In the genomic region with DNA sequence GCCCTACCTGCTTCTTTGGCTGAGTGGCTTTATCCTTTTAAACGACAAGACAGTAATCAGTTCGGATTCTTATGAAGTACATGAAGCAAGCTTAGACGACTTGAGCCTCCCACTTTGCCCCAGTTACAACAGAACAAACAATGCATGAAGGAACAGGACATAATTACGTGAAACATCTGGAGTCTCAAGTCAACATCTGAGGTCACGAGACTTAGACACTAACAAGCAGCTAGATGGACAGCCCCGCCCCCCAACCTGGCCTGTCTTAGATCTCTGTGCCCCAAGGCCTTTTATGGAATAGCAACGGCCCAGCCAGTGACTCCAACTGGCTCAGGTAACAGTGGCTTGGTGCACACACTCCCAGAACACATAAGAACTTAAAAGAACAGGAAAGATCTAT, we compare ENCODE assay signal across 10 mouse cellular contexts. TPM values are rescaled to one million over a fixed set of nuclear protein-coding genes. Genes with fewer than 3 reads are reported as not detected.
DNase-seq lines count a peak whose midpoint lies in the region; ATAC-seq lines count a peak whose summit lies in the region.
"Had no signal": no experiment of that assay in that cellular context is flagged by ENCODE, and none has a peak within 500 bp of the region (broad histone marks: within the 10 kb centered on the region; RNA-seq: fewer than 3 reads in every experiment).

No protein-coding gene starts in this region.

- no peaks in the 10 kb centered on the region for H3K27me3 ChIP-seq in hindbrain, embryonic 16.5 days (replicated peaks; ENCODE audit: control insufficient read depth, insufficient read depth, low read length)
- no peaks in the 10 kb centered on the region for H3K27me3 ChIP-seq in hindbrain, embryonic 12.5 days
- H3K27me3 ChIP-seq in embryonic facial prominence, embryonic 12.5 days, result no peaks in the 10 kb centered on the region
- no peaks in the 10 kb centered on the region for H3K27me3 ChIP-seq in limb, embryonic 10.5 days (ENCODE audit: low read depth, poor library complexity, severe bottlenecking)
- H3K27me3 ChIP-seq: midbrain, embryonic 12.5 days; neural tube, embryonic 13.5 days had no signal

- H3K9ac ChIP-seq in hindbrain, embryonic 16.5 days (ENCODE audit: low read depth, low read length), result no peak overlapping the region
- H3K9ac ChIP-seq in hindbrain, embryonic 12.5 days, result no peak overlapping the region
- H3K9ac ChIP-seq in embryonic facial prominence, embryonic 12.5 days, result no peak overlapping the region
- H3K9ac ChIP-seq: midbrain, embryonic 12.5 days; neural tube, embryonic 13.5 days had no signal

- H3K36me3 ChIP-seq in hindbrain, embryonic 16.5 days (ENCODE audit: control insufficient read depth, insufficient read depth, low read length), result no peaks in the 10 kb centered on the region
- no peaks in the 10 kb centered on the region for H3K36me3 ChIP-seq in hindbrain, embryonic 12.5 days
- H3K36me3 ChIP-seq in embryonic facial prominence, embryonic 12.5 days, result no peaks in the 10 kb centered on the region
- H3K36me3 ChIP-seq in limb, embryonic 10.5 days, result no peaks in the 10 kb centered on the region
- H3K36me3 ChIP-seq: midbrain, embryonic 12.5 days; neural tube, embryonic 13.5 days had no signal

- 0 out of 2 replicates have a peak, but pooled peaks have one; percentile 2 for ATAC-seq in hindbrain, embryonic 16.5 days
- no peak for ATAC-seq in hindbrain, embryonic 12.5 days (ENCODE audit: low FRiP score)
- no peak for ATAC-seq in embryonic facial prominence, embryonic 12.5 days (ENCODE audit: insufficient number of reproducible peaks, insufficient read depth, low FRiP score, low TSS enrichment)
- ATAC-seq in granulocyte monocyte progenitor cell, adult 5-6 weeks (replicated peaks; ENCODE audit: poor library complexity, severe bottlenecking), result no peak

- H3K9me3 ChIP-seq in hindbrain, embryonic 16.5 days (ENCODE audit: control insufficient read depth, low read length), result no peaks in the 10 kb centered on the region
- no peaks in the 10 kb centered on the region for H3K9me3 ChIP-seq in hindbrain, embryonic 12.5 days (replicated peaks)
- H3K9me3 ChIP-seq in embryonic facial prominence, embryonic 12.5 days, result no peaks in the 10 kb centered on the region
- H3K9me3 ChIP-seq in limb, embryonic 10.5 days (replicated peaks), result no peaks in the 10 kb centered on the region
- H3K9me3 ChIP-seq: midbrain, embryonic 12.5 days; neural tube, embryonic 13.5 days had no signal

- no peak overlapping the region for H3K4me2 ChIP-seq in hindbrain, embryonic 16.5 days (ENCODE audit: low read length)
- H3K4me2 ChIP-seq in hindbrain, embryonic 12.5 days (replicated peaks), result no peak overlapping the region
- no peak overlapping the region for H3K4me2 ChIP-seq in embryonic facial prominence, embryonic 12.5 days (replicated peaks)
- H3K4me2 ChIP-seq: midbrain, embryonic 12.5 days; neural tube, embryonic 13.5 days had no signal

- no peak overlapping the region for H3K4me3 ChIP-seq in hindbrain, embryonic 16.5 days (ENCODE audit: low read length)
- H3K4me3 ChIP-seq in hindbrain, embryonic 12.5 days, result no peak overlapping the region
- H3K4me3 ChIP-seq in embryonic facial prominence, embryonic 12.5 days, result no peak overlapping the region
- no peak overlapping the region for H3K4me3 ChIP-seq in limb, embryonic 10.5 days
- H3K4me3 ChIP-seq: midbrain, embryonic 12.5 days; neural tube, embryonic 13.5 days had no signal

- DNase-seq in NIH3T3 (ENCODE audit: low read depth), result peak; percentile 53
- DNase-seq in limb, embryonic 10.5 days (ENCODE audit: low spot score), result peak; percentile 67
- DNase-seq in ovary, postnatal 10 days (ENCODE audit: low spot score), result no peak
- DNase-seq: right cerebral cortex, postnatal 25 days had no signal

- H3K4me1 ChIP-seq in hindbrain, embryonic 16.5 days (ENCODE audit: control insufficient read depth, insufficient read depth, low read depth, low read length), result no peaks in the 10 kb centered on the region
- 0 out of 2 replicates have a peak, but pooled peaks cover 3% of the 10 kb centered on the region for H3K4me1 ChIP-seq in hindbrain, embryonic 12.5 days
- H3K4me1 ChIP-seq in embryonic facial prominence, embryonic 12.5 days, result peaks cover 18% of the 10 kb centered on the region; the same call in 1 of the 2 replicates
- peaks cover 41% of the 10 kb centered on the region for H3K4me1 ChIP-seq in limb, embryonic 10.5 days
- H3K4me1 ChIP-seq: midbrain, embryonic 12.5 days; neural tube, embryonic 13.5 days had no signal

- H3K27ac ChIP-seq in hindbrain, embryonic 16.5 days (ENCODE audit: low read depth, low read length), result no peak overlapping the region
- H3K27ac ChIP-seq in hindbrain, embryonic 12.5 days, result no peak overlapping the region
- peak overlapping the region; percentile 64 for H3K27ac ChIP-seq in embryonic facial prominence, embryonic 12.5 days
- H3K27ac ChIP-seq in limb, embryonic 10.5 days, result peak overlapping the region; percentile 81
- H3K27ac ChIP-seq: midbrain, embryonic 12.5 days; neural tube, embryonic 13.5 days had no signal

- WGBS in hindbrain, embryonic 16.5 days, result 79% methylated on average over 7 of the region's 7 CpGs
- WGBS in hindbrain, embryonic 12.5 days, result 61% methylated on average over 7 of the region's 7 CpGs
- 28% methylated on average over 7 of the region's 7 CpGs for WGBS in embryonic facial prominence, embryonic 12.5 days
- 35% methylated on average over 7 of the region's 7 CpGs for WGBS in limb, embryonic 10.5 days

RNA-seq across cellular contexts. Expression of gene Arhgap10, which starts 44.0 kb away (rescaled TPM):
- polyA plus RNA-seq in hindbrain, embryonic 16.5 days (2015; fragmentation: Nextera tagmentation; extraction: Ambion mirVana), result 5.0 and 6.1 TPM in 2 replicates
- 14.5 and 16.5 TPM in 2 replicates for polyA plus RNA-seq in hindbrain, embryonic 12.5 days (2016; fragmentation: Nextera tagmentation; extraction: Ambion mirVana)
- polyA plus RNA-seq in embryonic facial prominence, embryonic 12.5 days (2016; fragmentation: Nextera tagmentation; extraction: Ambion mirVana), result 24.3 and 24.8 TPM in 2 replicates
- polyA plus RNA-seq in limb, embryonic 10.5 days (2016; fragmentation: Nextera tagmentation; extraction: Ambion mirVana), result 39.1 and 43.8 TPM in 2 replicates
- 3.5 and 6.4 TPM in 2 replicates for total RNA-seq in granulocyte monocyte progenitor cell, adult 5-6 weeks (2014; fragmentation: Nextera tagmentation)
- 12.2 and 21.8 TPM in 2 replicates for total RNA-seq in granulocyte monocyte progenitor cell, adult 5-6 weeks (2017)

Comparison
In these comparisons a context has a peak if more than half of its experiments do, and no peak if none do; other contexts are left out.
1. H3K27ac ChIP-seq: peak in embryonic facial prominence, embryonic 12.5 days (single experiment) and limb, embryonic 10.5 days (single experiment); none in hindbrain, embryonic 16.5 days (single experiment) and hindbrain, embryonic 12.5 days (single experiment).